14 mouse cellular contexts compared by ENCODE assay signal in the genomic region with DNA sequence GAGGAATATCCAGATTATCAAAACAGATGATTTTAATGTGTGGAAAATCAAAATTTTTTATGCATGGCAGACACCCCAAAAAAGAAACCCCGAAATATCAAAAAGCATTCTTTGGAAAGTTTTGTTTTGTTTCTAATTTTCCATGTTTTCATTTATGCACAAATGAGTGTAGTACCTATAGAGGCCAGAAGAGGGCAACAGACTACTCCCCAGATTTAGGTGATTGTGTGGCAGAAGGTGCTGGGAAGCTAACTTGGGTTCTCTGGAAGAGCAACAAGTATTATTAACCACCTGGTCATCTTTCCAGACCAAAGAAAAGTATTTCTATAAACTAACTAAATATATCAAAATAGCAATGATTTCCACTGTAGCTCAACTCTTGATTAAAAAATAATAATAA.
DNase-seq lines count a peak whose midpoint lies in the region; ATAC-seq and TF ChIP-seq lines count a peak whose summit lies in the region.
"Had no signal": no experiment of that assay in that cellular context is flagged by ENCODE, and none has a peak within 500 bp of the region (broad histone marks: within the 10 kb centered on the region; RNA-seq: fewer than 3 reads in every experiment).

No protein-coding gene starts in this region.

- H3K27me3 ChIP-seq in intestine, postnatal 0 days (replicated peaks; ENCODE audit: control insufficient read depth, insufficient read depth, low read length) = no peaks in the 10 kb centered on the region
- H3K27me3 ChIP-seq in intestine, embryonic 16.5 days (replicated peaks; ENCODE audit: control insufficient read depth, insufficient read depth, low read length) = no peaks in the 10 kb centered on the region
- H3K27me3 ChIP-seq in midbrain, postnatal 0 days (ENCODE audit: insufficient read depth, low read length) = no peaks in the 10 kb centered on the region
- H3K27me3 ChIP-seq in midbrain, embryonic 10.5 days (ENCODE audit: low read depth, poor library complexity, severe bottlenecking) = no peaks in the 10 kb centered on the region
- H3K27me3 ChIP-seq: hindbrain, embryonic 15.5 days; lung, embryonic 15.5 days; midbrain, embryonic 12.5 days had no signal

- 83% methylated on average over 1 of the region's 1 CpGs for WGBS in intestine, postnatal 0 days
- 86% methylated on average over 1 of the region's 1 CpGs for WGBS in intestine, embryonic 16.5 days
- 94% methylated on average over 1 of the region's 1 CpGs for WGBS in midbrain, postnatal 0 days
- WGBS in midbrain, embryonic 10.5 days = 78% methylated on average over 1 of the region's 1 CpGs

- no peak overlapping the region for H3K4me2 ChIP-seq in intestine, postnatal 0 days (replicated peaks; ENCODE audit: low read depth)
- H3K4me2 ChIP-seq in intestine, embryonic 16.5 days (ENCODE audit: low read depth, low read length) = no peak overlapping the region
- H3K4me2 ChIP-seq in midbrain, postnatal 0 days (ENCODE audit: low read depth, low read length, poor library complexity, severe bottlenecking) = no peak overlapping the region
- H3K4me2 ChIP-seq: hindbrain, embryonic 15.5 days; limb, embryonic 12.5 days; lung, embryonic 15.5 days; midbrain, embryonic 12.5 days had no signal

- no peaks in the 10 kb centered on the region for H3K9me3 ChIP-seq in intestine, postnatal 0 days (ENCODE audit: control insufficient read depth)
- no peaks in the 10 kb centered on the region for H3K9me3 ChIP-seq in intestine, embryonic 16.5 days (ENCODE audit: control insufficient read depth, low read length)
- no peaks in the 10 kb centered on the region for H3K9me3 ChIP-seq in midbrain, postnatal 0 days (ENCODE audit: low read length)
- no peaks in the 10 kb centered on the region for H3K9me3 ChIP-seq in midbrain, embryonic 10.5 days (replicated peaks)
- H3K9me3 ChIP-seq: hindbrain, embryonic 15.5 days; limb, embryonic 12.5 days; lung, embryonic 15.5 days; midbrain, embryonic 12.5 days had no signal

- TF ChIP-seq CTCF in intestine, postnatal 0 days (IDR thresholded peaks at IDR 0.05; ENCODE audit: low read depth) = peak; percentile 66
- TF ChIP-seq CTCF in midbrain, postnatal 0 days (IDR thresholded peaks at IDR 0.05) = peak; percentile 57

- H3K9ac ChIP-seq in intestine, postnatal 0 days (ENCODE audit: low read depth, low read length) = no peak overlapping the region
- no peak overlapping the region for H3K9ac ChIP-seq in intestine, embryonic 16.5 days (ENCODE audit: low read depth, low read length)
- H3K9ac ChIP-seq in midbrain, postnatal 0 days (replicated peaks; ENCODE audit: low read length, poor library complexity, severe bottlenecking) = no peak overlapping the region
- H3K9ac ChIP-seq: hindbrain, embryonic 15.5 days; limb, embryonic 12.5 days; lung, embryonic 15.5 days; midbrain, embryonic 12.5 days had no signal

- H3K27ac ChIP-seq in intestine, postnatal 0 days (ENCODE audit: low read depth, low read length) = no peak overlapping the region
- no peak overlapping the region for H3K27ac ChIP-seq in intestine, embryonic 16.5 days (ENCODE audit: low read length)
- no peak overlapping the region for H3K27ac ChIP-seq in midbrain, postnatal 0 days (ENCODE audit: low read depth, low read length)
- H3K27ac ChIP-seq in midbrain, embryonic 10.5 days (replicated peaks) = no peak overlapping the region
- H3K27ac ChIP-seq: hindbrain, embryonic 15.5 days; limb, embryonic 12.5 days; lung, embryonic 15.5 days; midbrain, embryonic 12.5 days had no signal

- H3K4me3 ChIP-seq in intestine, postnatal 0 days (ENCODE audit: low read depth, low read length) = no peak overlapping the region
- H3K4me3 ChIP-seq in intestine, embryonic 16.5 days (ENCODE audit: low read length) = no peak overlapping the region
- H3K4me3 ChIP-seq in midbrain, postnatal 0 days (ENCODE audit: low read depth, low read length) = no peak overlapping the region
- no peak overlapping the region for H3K4me3 ChIP-seq in midbrain, embryonic 10.5 days
- H3K4me3 ChIP-seq: hindbrain, embryonic 15.5 days; limb, embryonic 12.5 days; lung, embryonic 15.5 days; midbrain, embryonic 12.5 days had no signal

- DNase-seq in midbrain, postnatal 0 days (ENCODE audit: low spot score) = no peak
- DNase-seq in midbrain, embryonic 10.5 days (ENCODE audit: low spot score) = no peak
- peak; percentile 53 for DNase-seq in R1 (ENCODE audit: low read depth, low spot score)
- no peak for DNase-seq in layer of hippocampus, adult 8-10 months (ENCODE audit: low spot score in 2 of 2)
- DNase-seq: cerebellum, adult 8-10 months; thymus, adult 18-20 months had no signal

- no peak for ATAC-seq in intestine, postnatal 0 days
- ATAC-seq in intestine, embryonic 16.5 days = no peak
- no peak for ATAC-seq in midbrain, postnatal 0 days (ENCODE audit: low FRiP score)
- no peak for ATAC-seq in granulocyte monocyte progenitor cell, adult 5-6 weeks (replicated peaks; ENCODE audit: poor library complexity, severe bottlenecking)

- no peaks in the 10 kb centered on the region for H3K36me3 ChIP-seq in intestine, postnatal 0 days (ENCODE audit: control insufficient read depth, insufficient read depth)
- no peaks in the 10 kb centered on the region for H3K36me3 ChIP-seq in intestine, embryonic 16.5 days (ENCODE audit: control insufficient read depth, insufficient read depth, low read length)
- no peaks in the 10 kb centered on the region for H3K36me3 ChIP-seq in midbrain, postnatal 0 days (ENCODE audit: insufficient read depth, low read length)
- H3K36me3 ChIP-seq in midbrain, embryonic 10.5 days = no peaks in the 10 kb centered on the region
- H3K36me3 ChIP-seq: G1E; hindbrain, embryonic 15.5 days; limb, embryonic 12.5 days; lung, embryonic 15.5 days; midbrain, embryonic 12.5 days had no signal

- no peaks in the 10 kb centered on the region for H3K4me1 ChIP-seq in intestine, postnatal 0 days (replicated peaks; ENCODE audit: control insufficient read depth, insufficient read depth, low read length)
- no peaks in the 10 kb centered on the region; the same call in 1 of the 2 replicates for H3K4me1 ChIP-seq in intestine, embryonic 16.5 days (ENCODE audit: control insufficient read depth, insufficient read depth, low read length)
- H3K4me1 ChIP-seq in midbrain, postnatal 0 days (ENCODE audit: insufficient read depth, low read length) = no peaks in the 10 kb centered on the region
- H3K4me1 ChIP-seq in midbrain, embryonic 10.5 days = peaks cover 5% of the 10 kb centered on the region; the same call in 1 of the 2 replicates
- H3K4me1 ChIP-seq: hindbrain, embryonic 15.5 days; lung, embryonic 15.5 days had no signal
